Mouse (Mus musculus): Measurements from ENCODE around the gene Tbccd1. TPM values are rescaled to one million over a fixed set of nuclear protein-coding genes. Genes with fewer than 3 reads are reported as not detected.
"Not testable (repeated sequence)": the region's sequence is repeated elsewhere in the genome, so short reads cannot be mapped to it uniquely, and the experiment has no call there.

The Tbccd1 gene
- total RNA-seq, 4 experiments from 2014 or later: 7.3 to 8.4 (median 7.9) TPM

- no peak for DNase-seq (ENCODE audit: low spot score in 2 of 2)
These were observed 74.8 kb downstream of the Tbccd1 start for GRCm38 (mm10) chr16:22782686-22783085.

DNA sequence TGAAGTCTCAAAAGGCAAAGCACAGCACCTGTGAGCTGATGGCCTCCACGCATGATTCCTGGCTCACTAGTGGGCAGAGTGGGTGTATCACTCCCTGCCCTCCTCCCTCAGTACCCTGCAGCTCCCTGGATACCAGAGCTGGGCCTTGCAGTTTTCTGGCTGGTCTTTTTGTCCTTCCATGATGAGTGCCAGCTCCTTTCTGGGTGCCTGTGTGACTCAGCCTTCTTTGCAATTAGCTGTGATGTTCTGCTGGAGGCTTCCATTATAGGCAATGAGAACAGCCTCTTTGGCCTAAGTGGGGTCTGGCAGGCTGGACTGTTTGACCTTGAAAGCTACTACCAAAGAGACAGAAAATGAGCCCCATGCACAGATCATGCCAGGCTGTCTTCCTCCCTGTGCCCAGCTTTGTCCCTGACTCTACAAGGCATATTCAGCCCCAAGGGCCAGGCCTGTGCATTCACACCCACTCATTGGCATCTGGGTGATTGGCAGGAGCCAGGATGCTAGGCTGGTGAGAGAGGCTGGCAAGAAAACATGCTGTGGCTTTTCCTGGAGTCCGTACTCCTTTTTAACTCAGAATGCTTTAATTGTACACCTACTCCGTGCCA lies 78.1 kb downstream of the Tbccd1 start:
- DNase-seq (ENCODE audit: low spot score in 2 of 2): no peak

GRCm38 (mm10) chr16:22778296-22778695 lies 79.2 kb downstream of the Tbccd1 start:
- DNase-seq (ENCODE audit: low spot score in 2 of 2): not testable (repeated sequence)

DNA sequence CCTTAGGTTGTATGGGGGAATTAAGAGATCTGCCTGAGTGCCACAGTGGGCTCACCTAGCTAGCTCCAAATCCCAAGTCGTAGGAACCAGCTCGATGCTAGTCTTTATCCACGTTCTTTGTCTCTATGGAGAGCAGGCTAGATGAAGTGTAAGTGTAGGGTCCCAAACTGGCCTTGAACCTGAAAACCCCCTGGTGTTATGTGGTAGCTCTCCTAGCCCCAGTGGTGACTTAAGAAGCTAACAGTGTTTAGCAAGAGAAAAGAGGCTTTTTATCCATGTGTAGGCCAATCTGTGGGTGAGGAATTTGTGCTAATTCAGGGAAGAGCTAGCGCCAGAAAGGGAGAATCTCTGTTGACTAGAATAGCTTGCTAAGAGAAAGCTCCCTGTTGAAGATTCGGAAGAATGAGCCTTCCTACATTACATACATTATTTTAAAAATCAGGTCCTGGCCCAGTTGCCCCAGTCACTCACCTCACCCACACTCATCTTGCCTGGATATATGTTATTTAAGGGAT lies 81.9 kb downstream of the Tbccd1 start:
- DNase-seq (ENCODE audit: low spot score in 2 of 2): no peak

GRCm38 (mm10) chr16:22768661-22769060 lies 88.8 kb downstream of the Tbccd1 start:
- no peak for DNase-seq (ENCODE audit: low spot score in 2 of 2)

DNA sequence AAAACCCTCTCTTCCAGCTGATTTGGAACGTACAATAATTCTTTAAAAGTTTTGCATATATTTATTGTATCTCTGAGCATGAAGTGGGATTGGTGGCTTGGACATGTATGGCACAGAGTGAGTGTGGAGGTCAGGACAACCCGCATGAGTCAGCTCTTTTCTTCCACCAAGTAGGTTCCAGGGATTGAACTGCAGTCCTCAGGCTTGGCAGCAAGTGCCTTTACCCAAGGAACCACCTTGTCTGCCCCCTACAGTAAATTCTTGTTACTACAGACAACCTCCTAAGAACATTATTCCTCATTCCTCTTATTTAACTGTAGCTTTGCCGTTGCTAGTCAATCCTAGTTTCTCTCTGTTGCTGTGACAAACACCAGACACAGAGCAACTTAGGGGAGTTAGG lies 90.1 kb downstream of the Tbccd1 start:
- no peak for DNase-seq (ENCODE audit: low spot score in 2 of 2)

DNA sequence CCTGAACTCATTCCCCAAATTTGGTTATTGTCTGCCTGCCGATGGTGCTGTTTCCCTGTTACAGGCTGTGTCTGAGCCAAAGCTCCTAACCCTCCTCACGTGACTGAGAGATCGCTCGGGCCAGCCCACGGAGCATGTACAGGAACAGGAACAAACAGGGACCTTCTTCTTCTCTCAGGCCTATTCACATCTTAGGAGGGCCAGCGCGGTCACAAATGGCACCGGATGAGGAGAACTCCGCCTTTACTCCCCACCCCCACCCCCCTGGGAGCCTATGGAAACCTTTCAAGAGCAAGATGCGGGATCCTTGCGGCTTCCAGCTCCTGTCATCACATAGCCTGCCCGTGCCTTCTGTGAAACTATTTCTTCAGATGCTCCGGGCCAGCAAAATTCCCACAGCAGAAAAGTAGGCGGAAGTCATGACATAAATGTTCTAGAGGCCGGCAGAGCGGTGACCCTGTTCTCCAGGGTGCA lies 90.7 kb downstream of the Tbccd1 start:
- DNase-seq (ENCODE audit: low spot score in 2 of 2): no peak

GRCm38 (mm10) chr16:22765531-22765930 lies 91.9 kb downstream of the Tbccd1 start:
- no peak for DNase-seq (ENCODE audit: low spot score in 2 of 2)

Other genes starting within 250 kb of the Tbccd1 start
- under 1 TPM; 0.07 to 0.75 (median 0.22) TPM for gene Dgkg, start 200.4 kb downstream of the Tbccd1 start, total RNA-seq (2022)
- gene Crygs, start 46.1 kb downstream of the Tbccd1 start, total RNA-seq (2022): not detected
- gene Dnajb11, start 176 bp upstream of the Tbccd1 start, total RNA-seq (2022): 10 to 100 TPM; 35.9 to 41.6 (median 37.0) TPM
- 1 to 10 TPM in 1 of 4 experiments, not detected in 3; 3.5 TPM for gene Ahsg, start 33.6 kb upstream of the Tbccd1 start, total RNA-seq (2022)
- under 1 TPM in 1 of 4 experiments, not detected in 3; 0.62 TPM for gene Fetub, start 60.7 kb upstream of the Tbccd1 start, total RNA-seq (2022)
- gene Hrg, start 93.4 kb upstream of the Tbccd1 start, total RNA-seq (2022): not detected
- gene Kng2, start 171.8 kb upstream of the Tbccd1 start, total RNA-seq (2022): under 1 TPM in 2 of 4 experiments, not detected in 2; 0.25 to 0.62 TPM
- gene Kng1, start 200.2 kb upstream of the Tbccd1 start, total RNA-seq (2022): under 1 TPM in 1 of 4 experiments, not detected in 3; 0.70 TPM
- gene Eif4a2, start 249.8 kb upstream of the Tbccd1 start, total RNA-seq (2022): 100 to 1,000 TPM; 414 to 531 (median 457) TPM